Mouse (Mus musculus) heart, embryonic 11.5 days (tissue): ENCODE results near the gene Calm3. TPM values are rescaled to one million over a fixed set of nuclear protein-coding genes. Genes with fewer than 3 reads are reported as not detected.

Source experiments
- ATAC-seq: fragments of 200-750 bp; cut with Nextera tagmentation; replicated peaks from 2 replicates; pipeline ENCODE4 v1.8.0; 2017; ENCODE audit warnings: moderate library complexity; ENCODE audit not compliant: insufficient number of reproducible peaks, low FRiP score, low TSS enrichment
- H3K27ac ChIP-seq: fragments of 300-500 bp; sonication (generic); 2 replicates; pipeline ENCODE4 v1.5.1; 2014; ENCODE audit warnings: mild to moderate bottlenecking, low read depth, low read length
- H3K27me3 ChIP-seq: fragments of 300-500 bp; sonication (generic); 2 replicates; pipeline ENCODE4 v1.6.1; 2014; ENCODE audit warnings: mild to moderate bottlenecking, low read length, mixed read lengths; ENCODE audit not compliant: control insufficient read depth, insufficient read depth
- H3K36me3 ChIP-seq: fragments of 300-500 bp; sonication (generic); 2 replicates; pipeline ENCODE4 v1.6.1; 2014; ENCODE audit warnings: mild to moderate bottlenecking, low read length, moderate library complexity, mixed read lengths; ENCODE audit not compliant: control insufficient read depth, insufficient read depth
- H3K4me1 ChIP-seq: fragments of 300-500 bp; sonication (generic); 2 replicates; pipeline ENCODE4 v1.6.1; 2014; ENCODE audit warnings: low read length; ENCODE audit not compliant: control insufficient read depth, insufficient read depth
- H3K4me2 ChIP-seq: fragments of 300-500 bp; sonication (generic); 2 replicates; pipeline ENCODE4 v1.6.1; 2014; ENCODE audit warnings: mild to moderate bottlenecking, moderate library complexity
- H3K4me3 ChIP-seq: fragments of 300-500 bp; sonication (generic); 2 replicates; pipeline ENCODE4 v1.5.1; 2014; ENCODE audit warnings: low read depth, low read length
- H3K9ac ChIP-seq: fragments of 300-500 bp; sonication (generic); 2 replicates; pipeline ENCODE4 v1.6.1; 2014; ENCODE audit warnings: mild to moderate bottlenecking, low read depth, low read length, moderate library complexity
- H3K9me3 ChIP-seq: fragments of 300-500 bp; sonication (generic); replicated peaks from 2 replicates; pipeline ENCODE4 v1.6.1; 2016; ENCODE audit warnings: low read length; ENCODE audit not compliant: control insufficient read depth
- WGBS: fragments of 180-500 bp; shearing (Covaris S2); extraction: QIAGEN DNeasy Blood & Tissue Kit; methylation state at CpG from one replicate; pipeline ENCODE4 v1.1.7; 2014; ENCODE audit not compliant: insufficient replicate concordance; 5-methylcytosine and 5-hydroxymethylcytosine counted together
- polyA plus RNA-seq: library from polyadenylated mRNA; unstranded; fragments of >200 nt; fragmentation: Nextera tagmentation; extraction: Ambion mirVana; gene quantifications from 2 replicates; pipeline ENCODE4 v1.2.1, GENCODE M21; 2014

The Calm3 gene
- polyA plus RNA-seq, 1 experiment from 2014 or later: 156 TPM

DNA sequence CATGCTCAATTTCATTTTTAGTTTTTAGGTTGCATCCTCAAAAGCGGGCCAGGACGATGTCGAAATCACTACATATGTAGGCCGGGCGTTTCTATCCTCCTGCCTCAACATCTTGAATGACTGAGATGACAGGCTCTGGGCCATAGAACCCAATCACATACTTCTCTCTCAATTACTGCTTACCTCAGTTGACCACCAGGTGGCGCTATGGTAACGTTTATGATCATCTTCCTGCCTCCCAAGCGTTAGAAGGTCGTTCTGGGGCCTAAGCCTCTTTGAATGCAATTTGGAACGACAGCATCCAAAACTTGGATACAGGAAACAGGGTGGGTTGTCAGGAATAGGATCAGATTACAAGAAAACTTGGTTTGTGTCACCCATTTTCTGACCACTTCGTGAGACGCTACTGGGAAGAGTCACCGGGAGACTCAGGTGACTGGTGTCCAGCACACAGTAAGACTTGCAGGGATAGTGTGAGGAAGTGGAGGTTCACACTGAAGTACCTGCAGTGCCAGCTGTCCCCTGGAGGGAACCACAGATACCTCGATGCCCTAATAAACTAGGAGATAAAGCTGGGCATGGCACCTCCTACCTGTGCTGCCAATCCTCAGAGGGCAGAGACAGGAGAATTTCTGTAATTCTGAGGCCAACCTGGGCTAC lies 8.2 kb upstream of the Calm3 start:
- Histone ChIP-seq H3K4me2 (no peak overlapping the region), H3K4me1 (no peaks in the 10 kb centered on the region), H3K27me3 (no peaks in the 10 kb centered on the region), H3K4me3 (no peak overlapping the region), H3K9me3 (no peaks in the 10 kb centered on the region; the same call in 1 of the 2 replicates), H3K36me3 (no peaks in the 10 kb centered on the region; the same call in 1 of the 2 replicates), H3K9ac (no peak overlapping the region), H3K27ac (no peak overlapping the region)
- ATAC-seq: 0 out of 2 replicates have a peak, but pooled peaks have one; percentile 18
- 17% methylated on average over 14 of the region's 14 CpGs for WGBS

DNA sequence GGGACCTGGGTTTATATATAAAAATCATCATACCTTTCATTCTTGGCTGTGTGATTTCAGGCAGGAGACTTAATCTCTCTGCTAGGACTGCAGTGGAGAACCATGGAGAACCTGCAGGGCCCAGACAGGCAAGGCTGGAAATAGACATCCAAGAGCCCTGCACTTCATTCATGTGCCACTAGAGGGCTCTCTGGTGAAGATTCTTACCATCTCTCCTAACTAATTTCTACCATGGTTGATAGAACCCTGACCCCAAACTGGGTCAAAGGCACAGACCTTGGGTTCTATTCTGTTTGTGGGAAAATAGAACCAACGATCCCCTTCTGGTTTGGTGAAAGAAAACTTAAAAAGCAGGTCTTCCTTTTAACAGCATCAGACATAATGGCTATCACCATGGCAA lies 6.9 kb upstream of the Calm3 start:
- H3K4me2 ChIP-seq: no peak overlapping the region; the same call in 1 of the 2 replicates
- H3K4me3 ChIP-seq: no peak overlapping the region
- H3K4me1 ChIP-seq: no peaks in the 10 kb centered on the region
- H3K36me3 ChIP-seq: no peaks in the 10 kb centered on the region
- no peak overlapping the region for H3K27ac ChIP-seq
- 12% methylated on average over 1 of the region's 1 CpGs for WGBS
- ATAC-seq: no peak
- no peak overlapping the region for H3K9ac ChIP-seq
- no peaks in the 10 kb centered on the region for H3K9me3 ChIP-seq
- H3K27me3 ChIP-seq: no peaks in the 10 kb centered on the region

DNA sequence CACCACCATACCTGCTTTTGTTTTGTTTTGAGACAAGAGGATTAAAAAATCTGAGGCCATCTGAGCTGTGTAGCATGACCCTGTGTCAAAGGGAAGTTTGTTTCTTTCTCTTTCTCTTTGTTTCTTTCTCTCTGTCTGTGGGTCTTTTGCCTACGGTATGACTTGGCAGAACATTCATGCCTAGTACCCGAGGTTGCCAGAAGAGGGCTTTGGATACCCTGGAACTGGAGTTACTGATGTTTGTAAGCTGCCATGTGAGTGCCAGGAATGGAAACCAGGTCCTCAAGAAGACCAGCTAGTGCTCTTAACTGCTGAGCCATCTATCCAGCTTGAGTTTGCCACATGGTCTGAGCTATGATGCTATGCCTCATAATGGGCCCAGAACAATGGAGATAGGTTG lies 4.4 kb upstream of the Calm3 start:
- no peak for ATAC-seq
- Histone ChIP-seq H3K27me3 (no peaks in the 10 kb centered on the region), H3K4me2 (no peak overlapping the region), H3K27ac (no peak overlapping the region), H3K9ac (no peak overlapping the region), H3K4me1 (no peaks in the 10 kb centered on the region), H3K9me3 (no peaks in the 10 kb centered on the region), H3K4me3 (no peak overlapping the region), H3K36me3 (no peaks in the 10 kb centered on the region)
- 48% methylated on average over 2 of the region's 2 CpGs for WGBS

DNA sequence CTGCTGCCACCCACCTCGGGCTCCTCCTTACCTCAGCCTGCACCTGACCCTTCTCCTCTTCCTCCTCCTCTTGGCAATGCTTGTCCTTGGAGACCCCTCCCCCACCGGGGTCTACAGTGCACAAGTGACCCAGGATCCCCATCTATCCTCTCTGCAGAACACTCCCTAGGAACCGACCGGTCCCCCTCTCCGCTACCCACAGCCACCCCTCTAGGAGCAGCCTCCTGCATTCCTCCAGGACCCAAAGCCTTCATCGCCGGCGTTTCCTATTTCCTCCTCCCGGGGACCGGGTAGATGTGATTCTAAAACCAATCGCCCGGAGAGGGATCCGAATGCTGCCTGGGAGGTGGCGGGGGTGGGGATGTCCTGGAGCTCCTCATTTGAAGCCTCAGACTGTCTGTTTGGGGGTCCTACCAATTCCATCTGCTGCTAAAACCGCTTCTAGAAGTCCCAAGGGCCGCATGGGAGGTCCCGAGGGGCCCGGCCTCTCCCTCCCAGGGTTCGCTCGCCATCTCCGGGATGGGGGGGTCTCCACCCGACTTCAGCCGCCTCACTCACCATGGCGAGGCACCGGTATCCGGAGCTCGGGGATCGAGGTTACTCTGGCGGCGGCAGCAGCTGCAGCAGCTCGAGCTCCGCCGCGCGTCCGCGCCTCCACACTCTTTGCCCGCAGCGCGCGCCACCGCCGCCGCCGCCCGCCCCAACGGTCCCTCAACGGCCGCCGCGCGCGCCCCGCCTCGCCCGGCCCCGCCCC lies 454 bp downstream of the Calm3 start:
- peak overlapping the region; percentile 85 for H3K4me3 ChIP-seq
- H3K4me1 ChIP-seq: peaks cover 31% of the 10 kb centered on the region
- WGBS: under 1% methylated on average over 46 of the region's 57 CpGs
- peaks cover 9% of the 10 kb centered on the region for H3K36me3 ChIP-seq
- H3K27me3 ChIP-seq: no peaks in the 10 kb centered on the region
- ATAC-seq: no peak
- peak overlapping the region; percentile 87 for H3K4me2 ChIP-seq
- H3K27ac ChIP-seq: peak overlapping the region; percentile 96
- H3K9me3 ChIP-seq: no peaks in the 10 kb centered on the region
- H3K9ac ChIP-seq: peak overlapping the region; percentile 93

DNA sequence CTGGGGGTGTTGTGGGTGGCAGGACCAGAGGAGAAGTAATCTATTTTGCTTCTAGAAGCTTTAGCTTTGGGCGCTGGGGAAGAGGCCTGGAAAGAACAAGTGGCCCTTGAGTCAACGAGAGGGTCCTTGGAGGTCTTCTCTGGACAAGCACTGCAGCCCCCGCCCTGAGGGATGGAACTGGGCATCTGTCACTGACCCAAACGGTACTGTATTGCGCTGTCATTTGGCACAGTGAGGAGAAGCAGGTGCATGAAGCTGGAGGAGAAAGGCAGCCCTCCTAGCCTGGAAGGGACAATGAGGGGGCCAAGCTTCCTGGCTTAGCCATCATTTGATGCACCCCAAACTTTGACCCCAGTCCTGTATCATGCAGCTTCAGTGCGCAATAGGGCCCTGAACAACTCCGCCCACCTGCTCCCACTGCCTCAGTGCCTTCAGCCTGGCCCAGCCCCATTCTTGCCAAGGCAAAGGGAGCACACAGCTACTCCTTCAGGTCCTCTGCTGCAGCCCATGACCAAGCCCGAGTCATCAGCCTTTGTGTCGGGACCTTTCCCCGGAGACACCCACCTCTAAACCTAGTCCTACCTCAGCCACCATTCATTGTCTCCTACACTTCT lies 1.4 kb downstream of the Calm3 start:
- H3K9me3 ChIP-seq: no peaks in the 10 kb centered on the region
- ATAC-seq: no peak
- H3K27ac ChIP-seq: 0 out of 2 replicates have a peak overlapping the region, but pooled peaks have one; percentile 96
- H3K4me2 ChIP-seq: peak overlapping the region; percentile 87
- H3K9ac ChIP-seq: peak overlapping the region; percentile 93
- H3K36me3 ChIP-seq: peaks cover 19% of the 10 kb centered on the region
- peak overlapping the region; percentile 85 for H3K4me3 ChIP-seq
- H3K4me1 ChIP-seq: peaks cover 36% of the 10 kb centered on the region
- 51% methylated on average over 10 of the region's 10 CpGs for WGBS
- H3K27me3 ChIP-seq: no peaks in the 10 kb centered on the region

- Histone ChIP-seq H3K9me3 (no peaks in the 10 kb centered on the region), H3K36me3 (peaks cover 23% of the 10 kb centered on the region), H3K4me3 (peak overlapping the region; percentile 85), H3K27me3 (no peaks in the 10 kb centered on the region), H3K4me2 (peak overlapping the region; percentile 87), H3K27ac (peak overlapping the region; percentile 41), H3K9ac (peak overlapping the region; percentile 93), H3K4me1 (peaks cover 36% of the 10 kb centered on the region)
- no peak for ATAC-seq
- 38% methylated on average over 6 of the region's 6 CpGs for WGBS
Observed at GRCm38 (mm10) chr7:16921881-16922335, 2.0 kb downstream of the Calm3 start.

- peaks cover 30% of the 10 kb centered on the region for H3K36me3 ChIP-seq
- H3K4me1 ChIP-seq: peaks cover 36% of the 10 kb centered on the region
- no peak for ATAC-seq
Observed at GRCm38 (mm10) chr7:16920818-16921791, 2.8 kb downstream of the Calm3 start.

DNA sequence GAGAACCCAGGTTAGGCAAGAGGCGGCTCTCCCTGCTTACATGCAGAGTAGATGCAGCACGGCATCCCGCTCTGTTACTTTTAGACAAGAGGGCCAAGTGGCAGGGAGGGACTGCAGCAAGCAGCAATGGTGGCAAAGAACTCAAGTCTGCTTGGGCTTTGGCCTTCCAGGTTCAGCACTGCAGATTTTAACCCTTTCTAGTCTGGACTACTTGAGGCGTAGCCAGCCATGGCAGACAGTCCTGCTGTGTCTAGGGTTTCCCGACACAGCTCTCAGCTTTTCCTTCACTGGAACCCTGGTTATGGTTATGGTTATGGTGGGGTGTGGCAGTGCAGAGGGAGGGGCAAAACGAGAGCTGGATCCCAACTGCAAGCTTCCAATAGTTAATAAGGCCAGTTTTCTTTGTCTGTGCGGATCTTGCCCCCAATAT lies 3.7 kb downstream of the Calm3 start:
- ATAC-seq: no peak
- H3K27ac ChIP-seq: no peak overlapping the region
- no peaks in the 10 kb centered on the region for H3K27me3 ChIP-seq
- H3K36me3 ChIP-seq: peaks cover 33% of the 10 kb centered on the region
- H3K9ac ChIP-seq: no peak overlapping the region; the same call in 1 of the 2 replicates
- H3K4me1 ChIP-seq: peaks cover 36% of the 10 kb centered on the region
- H3K4me2 ChIP-seq: no peak overlapping the region; the same call in 1 of the 2 replicates
- WGBS: 88% methylated on average over 7 of the region's 7 CpGs
- no peaks in the 10 kb centered on the region for H3K9me3 ChIP-seq
- H3K4me3 ChIP-seq: no peak overlapping the region

More at GRCm38 (mm10) chr7:16920818-16921791, 2.8 kb downstream of the Calm3 start:
- H3K4me2 ChIP-seq: peak overlapping the region; percentile 87
- H3K27ac ChIP-seq: peak overlapping the region; percentile 41
- no peaks in the 10 kb centered on the region for H3K9me3 ChIP-seq
- H3K27me3 ChIP-seq: no peaks in the 10 kb centered on the region
- H3K4me3 ChIP-seq: peak overlapping the region; percentile 85
- peak overlapping the region; percentile 93 for H3K9ac ChIP-seq
- WGBS: 51% methylated on average over 21 of the region's 21 CpGs
